In the genomic region with DNA sequence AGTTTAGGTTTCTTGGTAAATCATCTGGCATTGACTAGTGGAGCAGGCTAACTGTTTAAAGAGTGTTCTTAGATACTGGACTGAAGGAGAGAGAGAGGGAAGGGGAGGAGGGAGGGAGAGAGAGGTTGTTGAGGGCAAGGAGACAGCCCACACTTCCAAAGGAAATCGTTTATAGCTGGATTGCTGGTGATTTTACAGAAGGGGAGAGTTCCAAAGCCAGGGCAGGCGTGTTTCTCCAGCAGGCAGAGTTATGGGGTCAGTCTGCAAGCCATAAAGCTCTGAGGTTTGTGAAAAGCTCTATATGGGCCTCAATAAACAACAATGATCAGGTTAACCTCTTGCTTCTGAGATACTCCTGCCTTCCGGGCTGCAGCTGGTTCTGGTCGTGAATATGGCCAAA, we compare ENCODE assay signal across 11 mouse cellular contexts.
"Had no signal": no experiment of that assay in that cellular context is flagged by ENCODE, and none has a peak within 500 bp of the region (broad histone marks: within the 10 kb centered on the region; RNA-seq: fewer than 3 reads in every experiment).

No protein-coding gene starts in this region.

- DNase-seq: kidney, adult 9 months; kidney, postnatal 25 days; layer of hippocampus, postnatal 36 days; liver, embryonic 13.5 days; lung, adult 2 months; lung, postnatal 14 days; lung, postnatal 4 days; thymus, adult 18-20 months; thymus, postnatal 36 days had no signal

- H3K4me1 ChIP-seq: liver, embryonic 13.5 days had no signal

- H3K27ac ChIP-seq: left cerebral cortex, adult 2 months; liver, embryonic 13.5 days; midbrain, embryonic 12.5 days had no signal

- H3K27me3 ChIP-seq: liver, embryonic 13.5 days; midbrain, embryonic 12.5 days had no signal

- H3K4me3 ChIP-seq: left cerebral cortex, adult 2 months; liver, embryonic 13.5 days; midbrain, embryonic 12.5 days had no signal

- H3K9ac ChIP-seq: liver, embryonic 13.5 days; midbrain, embryonic 12.5 days had no signal

- H3K4me2 ChIP-seq: liver, embryonic 13.5 days; midbrain, embryonic 12.5 days had no signal

- H3K36me3 ChIP-seq: liver, embryonic 13.5 days; midbrain, embryonic 12.5 days had no signal

- H3K9me3 ChIP-seq: liver, embryonic 13.5 days; midbrain, embryonic 12.5 days had no signal
